Mouse (Mus musculus) liver, adult 2 months (tissue): ENCODE measurements at regions not wholly inside any gene's neighbourhood (a gene's known extent, or its start where the extent isn't known, plus 50 kb on each side); places are given as distances from the start of the nearest gene placed in this dataset.

ENCODE experiments used
- DNase-seq: peaks from one replicate; pipeline ENCODE4 v3.0.0-alpha.2; 2011; ENCODE audit warnings: low read depth, low spot score; ENCODE audit errors: extremely low read depth
- H3K27ac ChIP-seq: fragments of 200-500 bp; replicated peaks from 2 replicates; pipeline ENCODE4 v1.5.1; 2012; ENCODE audit warnings: low read depth, mild to moderate bottlenecking, control low read depth, inconsistent platforms, low read length; ENCODE audit not compliant: insufficient read depth
- H3K27me3 ChIP-seq: fragments of 200-500 bp; 2 replicates; pipeline ENCODE4 v1.6.1; 2012; ENCODE audit warnings: mild to moderate bottlenecking, moderate library complexity, low read length, inconsistent platforms; ENCODE audit not compliant: control insufficient read depth, insufficient read depth
- H3K36me3 ChIP-seq: fragments of 200-500 bp; 2 replicates; pipeline ENCODE4 v1.6.1; 2012; ENCODE audit warnings: low read length, inconsistent platforms; ENCODE audit not compliant: control insufficient read depth, insufficient read depth
- H3K4me1 ChIP-seq: fragments of 200-500 bp; 2 replicates; pipeline ENCODE4 v1.6.1; 2011; ENCODE audit warnings: low read length; ENCODE audit not compliant: control insufficient read depth, insufficient read depth
- H3K4me3 ChIP-seq: fragments of 200-500 bp; 2 replicates; pipeline ENCODE4 v1.5.1; 2011; ENCODE audit warnings: low read depth, mild to moderate bottlenecking, control low read depth, low read length, moderate library complexity; ENCODE audit not compliant: insufficient read depth
- H3K79me2 ChIP-seq: fragments of 200-500 bp; 2 replicates; pipeline ENCODE4 v1.6.1; 2012; ENCODE audit warnings: inconsistent platforms, mild to moderate bottlenecking, low read length, moderate library complexity; ENCODE audit not compliant: control insufficient read depth, insufficient read depth
- H3K9ac ChIP-seq: fragments of 200-500 bp; 2 replicates; pipeline ENCODE4 v1.6.1; 2012; ENCODE audit warnings: low read depth, mild to moderate bottlenecking, control low read depth, inconsistent platforms, low read length
- CTCF ChIP-seq: fragments of 200-500 bp; IDR thresholded peaks from 2 replicates; pipeline ENCODE4 v1.5.1; 2011; ENCODE audit warnings: low read depth, low read length, control low read depth
- POLR2A ChIP-seq: fragments of 200-500 bp; IDR thresholded peaks from 2 replicates; pipeline ENCODE4 v1.6.1; 2011; ENCODE audit warnings: low read length, control low read depth; ENCODE audit not compliant: insufficient read depth; ENCODE audit errors: extremely low read depth
- WGBS: fragments of 180-500 bp; shearing (Covaris S2); methylation state at CpG from one replicate; pipeline ENCODE4 v1.1.7; 2018; 5-methylcytosine and 5-hydroxymethylcytosine counted together

GRCm38 (mm10) chr6:31107360-31107759 is 148.5 kb upstream of the Klf14 start:
- Histone ChIP-seq H3K27me3 (no peaks in the 10 kb centered on the region), H3K9ac (no peak overlapping the region), H3K79me2 (peaks cover 53% of the 10 kb centered on the region), H3K36me3 (peaks cover 5% of the 10 kb centered on the region; the same call in 1 of the 2 replicates), H3K4me1 (peaks cover 32% of the 10 kb centered on the region), H3K27ac (no peak overlapping the region), H3K4me3 (no peak overlapping the region)
- WGBS = 82% methylated on average over 4 of the region's 4 CpGs
- TF ChIP-seq POLR2A (no peak), CTCF (no peak)
- no peak for DNase-seq

- Histone ChIP-seq H3K27ac (no peak overlapping the region), H3K36me3 (peaks cover 5% of the 10 kb centered on the region; the same call in 1 of the 2 replicates), H3K79me2 (peaks cover 46% of the 10 kb centered on the region), H3K9ac (no peak overlapping the region), H3K4me1 (peaks cover 35% of the 10 kb centered on the region), H3K27me3 (no peaks in the 10 kb centered on the region), H3K4me3 (no peak overlapping the region)
- DNase-seq = no peak
- no peak for TF ChIP-seq CTCF
- TF ChIP-seq POLR2A = no peak
- WGBS = 79% methylated on average over 5 of the region's 5 CpGs
These were observed 149.2 kb upstream of the Klf14 start for GRCm38 (mm10) chr6:31107916-31108685.

- WGBS = 74% methylated on average over 4 of the region's 4 CpGs
- peaks cover 42% of the 10 kb centered on the region for H3K4me1 ChIP-seq
- H3K27me3 ChIP-seq = no peaks in the 10 kb centered on the region
- no peak overlapping the region for H3K27ac ChIP-seq
- TF ChIP-seq CTCF = no peak
- no peak for TF ChIP-seq POLR2A
- no peak overlapping the region for H3K9ac ChIP-seq
- H3K4me3 ChIP-seq = no peak overlapping the region
- peaks cover 5% of the 10 kb centered on the region; the same call in 1 of the 2 replicates for H3K36me3 ChIP-seq
- no peak for DNase-seq
- peaks cover 42% of the 10 kb centered on the region for H3K79me2 ChIP-seq
These were observed 150.7 kb upstream of the Klf14 start for GRCm38 (mm10) chr6:31109604-31110003.

GRCm38 (mm10) chr6:31112293-31113077 is 153.6 kb upstream of the Klf14 start:
- Histone ChIP-seq H3K27me3 (no peaks in the 10 kb centered on the region), H3K36me3 (no peaks in the 10 kb centered on the region), H3K9ac (peak overlapping the region; percentile 78), H3K4me3 (peak overlapping the region; percentile 40), H3K27ac (peak overlapping the region; percentile 99), H3K4me1 (peaks cover 53% of the 10 kb centered on the region), H3K79me2 (peaks cover 30% of the 10 kb centered on the region)
- 31% methylated on average over 13 of the region's 13 CpGs for WGBS
- TF ChIP-seq CTCF = no peak
- TF ChIP-seq POLR2A = no peak
- peak; percentile 96 for DNase-seq

GRCm38 (mm10) chr6:31113558-31114326 is 154.9 kb upstream of the Klf14 start:
- WGBS = 24% methylated on average over 21 of the region's 21 CpGs
- peaks cover 53% of the 10 kb centered on the region for H3K4me1 ChIP-seq
- H3K27me3 ChIP-seq = no peaks in the 10 kb centered on the region
- peak overlapping the region; percentile 67 for H3K9ac ChIP-seq
- peak overlapping the region; percentile 92 for H3K27ac ChIP-seq
- peak; percentile 92 for DNase-seq
- 0 out of 2 replicates have a peak, but pooled peaks have one; percentile 4 for TF ChIP-seq CTCF
- 0 out of 2 replicates have a peak, but pooled peaks have one; percentile 36 for TF ChIP-seq POLR2A
- peaks cover 2% of the 10 kb centered on the region; the same call in 1 of the 2 replicates for H3K36me3 ChIP-seq
- H3K79me2 ChIP-seq = peaks cover 33% of the 10 kb centered on the region
- H3K4me3 ChIP-seq = peak overlapping the region; percentile 49
